Mouse (Mus musculus) CH12F3 (cell line): ENCODE data around the gene Ppm1n.

Source experiments
- in situ Hi-C: fragments of 300-500 bp; cut with MboI; formaldehyde crosslinking; loops from 2 replicates; pipeline ENCODE4 v1.14.3; 2020; ENCODE audit warnings: low sequenced_read_pairs

The Ppm1n gene

DNA sequence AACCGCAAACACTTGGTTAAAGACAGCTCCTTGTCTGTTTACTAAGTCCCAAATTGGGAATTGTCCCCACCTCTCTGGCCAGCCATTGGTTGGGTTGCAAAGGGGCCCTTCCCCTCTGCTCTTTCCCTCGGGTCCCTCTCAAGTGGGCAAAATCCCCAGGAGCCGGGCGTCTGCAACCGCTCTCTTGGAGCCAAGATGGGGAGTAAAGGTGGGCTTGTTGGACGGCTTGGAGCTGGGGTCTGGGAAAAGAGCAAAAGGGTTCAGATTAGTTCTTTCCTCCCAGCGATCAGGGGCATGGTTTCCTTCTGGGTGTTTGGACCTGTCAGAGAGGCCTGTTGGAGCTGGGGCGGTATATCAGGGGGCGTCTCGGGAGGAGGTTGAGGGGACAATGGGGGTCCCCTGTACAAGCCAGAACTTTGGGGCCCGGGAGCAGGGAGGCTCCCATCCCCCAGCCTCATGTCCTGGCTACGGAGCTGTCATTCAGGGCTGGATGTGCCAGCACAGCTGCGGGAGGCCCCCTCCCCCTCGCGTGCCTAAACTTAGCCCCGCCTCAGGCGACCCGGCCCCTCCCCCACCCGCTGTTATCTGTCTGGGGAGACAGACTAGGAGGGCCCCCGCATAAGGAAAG is 11.2 kb upstream of the Ppm1n start:
- in situ Hi-C loops = no loop called here

DNA sequence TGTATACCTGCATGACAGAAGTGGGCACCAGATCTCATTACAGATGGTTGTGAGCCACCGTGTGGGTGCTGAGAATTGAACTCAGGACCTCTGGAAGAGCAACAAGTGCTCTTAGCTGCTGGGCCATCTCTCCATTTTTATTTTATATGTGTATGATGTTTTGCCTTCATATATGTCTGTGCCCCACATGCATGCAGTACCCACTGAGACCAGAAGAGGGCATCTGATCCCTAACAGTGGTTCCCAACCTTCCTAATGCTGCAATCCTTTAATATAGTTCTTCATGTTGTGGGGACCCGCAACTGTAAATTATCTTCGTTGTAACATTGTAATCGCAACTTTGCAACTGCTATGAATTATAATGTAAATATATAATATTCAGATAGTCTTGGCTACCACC is 4.9 kb upstream of the Ppm1n start:
- in situ Hi-C loops = loop anchor here (5.0 to 10.0 kb wide), 2 partner anchors 67 to 90 kb away; no protein-coding TSS in a partner anchor

DNA sequence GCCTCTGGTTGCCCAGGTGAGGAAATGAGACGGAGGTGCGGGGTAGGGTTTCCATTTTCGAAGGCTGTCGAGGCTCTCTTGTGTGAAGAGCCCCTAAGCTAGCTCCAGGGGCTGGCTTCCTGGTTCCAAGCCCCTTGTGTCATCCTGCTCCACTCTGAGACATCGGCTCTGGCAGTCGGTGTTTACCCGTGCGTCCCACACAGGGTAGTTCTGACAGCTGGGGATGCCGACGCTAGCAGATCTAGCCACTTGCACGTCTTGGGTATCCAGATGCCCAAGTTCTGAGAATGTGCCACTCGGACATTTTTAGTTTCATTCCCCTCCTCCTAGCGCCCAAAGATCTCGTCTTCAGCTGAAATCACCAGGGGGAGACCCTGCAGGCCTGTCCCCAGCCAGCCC is 3.5 kb upstream of the Ppm1n start:
- in situ Hi-C loops = loop anchor here (5.0 to 10.0 kb wide), 2 partner anchors 66 to 89 kb away; no protein-coding TSS in a partner anchor

DNA sequence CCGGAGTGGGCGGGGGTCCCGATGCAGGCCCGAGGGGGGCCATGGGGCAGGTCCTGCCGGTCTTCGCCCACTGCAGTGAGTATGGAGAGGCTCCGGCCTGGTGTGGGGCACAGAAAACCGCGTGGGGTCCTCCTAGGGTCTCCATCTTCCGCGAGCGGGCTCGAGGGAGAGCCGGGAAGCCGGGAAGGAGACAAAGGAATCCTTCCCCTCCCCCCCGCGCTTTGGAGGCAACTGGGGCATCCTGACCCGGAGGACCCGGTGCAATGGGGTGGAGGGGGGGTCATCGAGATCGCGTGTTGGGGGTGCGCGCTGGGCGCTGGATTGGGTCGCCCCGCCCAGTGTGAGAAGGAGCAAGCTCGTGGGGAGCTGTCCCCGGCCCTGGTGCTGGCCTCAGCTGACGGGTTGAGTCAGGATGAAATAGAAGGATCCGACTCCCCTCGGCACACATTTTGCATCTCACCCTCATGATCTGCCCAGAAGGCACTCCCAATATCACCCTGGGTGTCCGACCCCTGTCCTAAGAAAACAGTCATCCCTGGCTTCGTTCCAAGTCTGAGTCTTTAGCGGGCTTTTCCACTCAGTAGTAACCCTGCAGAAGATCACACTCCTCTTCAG is 3.0 kb upstream of the Ppm1n start:
- in situ Hi-C loops = loop anchor here (5.0 to 10.0 kb wide), 2 partner anchors 66 to 88 kb away; no protein-coding TSS in a partner anchor

DNA sequence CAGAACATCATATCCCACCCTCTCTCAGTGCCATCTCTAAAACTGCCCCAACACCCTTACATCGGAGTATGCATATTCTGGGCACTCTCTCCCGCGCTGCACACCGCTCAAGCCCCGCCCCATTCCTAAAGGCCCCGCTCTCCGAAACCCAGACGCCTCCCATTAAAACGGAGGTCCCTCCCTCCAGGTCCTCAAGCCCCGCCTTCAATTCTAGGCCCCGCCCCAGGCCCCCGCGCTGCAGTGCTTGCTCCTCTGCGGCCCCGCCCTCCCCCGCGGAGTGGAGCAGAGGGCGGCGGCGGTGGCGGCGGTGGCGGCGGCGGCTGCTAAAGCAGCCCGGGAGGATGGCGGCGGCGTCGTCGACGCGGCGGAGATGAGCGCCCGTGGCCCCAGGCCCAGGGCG is 2.5 kb upstream of the Ppm1n start, which contains the start of gene Rtn2:
Rtn2 (plus strand) TSS at position 240 of the 400 bp plus-strand sequence.
- in situ Hi-C loops = loop anchor here (5.0 to 10.0 kb wide), 2 partner anchors 65 to 88 kb away; no protein-coding TSS in a partner anchor

DNA sequence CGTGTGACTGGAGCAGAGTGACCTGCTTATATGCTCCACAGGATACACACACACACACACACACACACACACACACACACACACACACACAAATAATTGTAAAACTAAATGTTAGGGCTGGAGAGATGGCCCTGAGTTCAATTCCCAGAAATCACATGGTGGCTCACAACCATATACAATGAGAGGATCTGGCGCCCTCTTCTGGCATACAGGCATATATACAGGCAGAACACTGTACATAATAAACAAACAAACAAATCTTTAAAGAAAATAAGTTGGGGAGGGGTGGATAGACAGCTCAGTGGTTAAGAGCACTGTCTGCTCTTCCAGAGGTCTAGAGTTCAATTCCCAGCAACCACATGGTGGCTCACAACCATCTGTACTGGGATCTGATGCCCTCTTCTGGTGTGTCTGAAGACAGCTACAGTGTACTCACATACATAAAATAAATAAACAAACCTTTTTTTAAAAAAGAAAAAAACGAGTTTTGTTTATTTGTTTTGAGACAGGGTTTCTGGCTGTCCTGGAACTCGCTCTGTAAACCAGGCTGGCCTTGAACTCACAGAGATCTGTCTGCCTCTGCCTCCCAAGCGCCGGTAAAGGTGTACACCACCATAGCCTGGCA is 1.9 kb upstream of the Ppm1n start:
- in situ Hi-C loops = loop anchor here (5.0 to 10.0 kb wide), 2 partner anchors 64 to 87 kb away; no protein-coding TSS in a partner anchor

DNA sequence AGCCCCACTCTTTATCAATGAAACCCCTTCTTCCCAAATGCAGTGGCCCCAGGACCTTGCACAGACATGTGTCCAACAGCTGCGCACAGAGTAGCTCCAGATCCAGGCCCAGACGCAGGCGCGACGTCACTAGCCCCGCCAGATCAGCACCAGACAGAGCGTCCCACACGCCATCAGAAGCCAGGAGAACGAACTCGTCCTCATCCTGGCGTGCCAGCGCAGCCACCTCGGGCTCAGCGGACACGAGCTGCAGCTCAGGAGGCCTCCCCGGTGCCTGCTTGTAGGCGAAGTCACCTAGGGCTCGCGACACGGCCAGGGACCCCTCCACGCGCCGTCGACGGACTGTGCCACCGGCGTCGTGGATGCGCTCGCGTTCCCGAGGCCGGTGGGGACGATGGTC is 812 bp downstream of the Ppm1n start:
- in situ Hi-C loops = loop anchor here (10.0 kb wide), 1 partner anchor 104 kb away; the partner anchor contains the start of gene Eml2

DNA sequence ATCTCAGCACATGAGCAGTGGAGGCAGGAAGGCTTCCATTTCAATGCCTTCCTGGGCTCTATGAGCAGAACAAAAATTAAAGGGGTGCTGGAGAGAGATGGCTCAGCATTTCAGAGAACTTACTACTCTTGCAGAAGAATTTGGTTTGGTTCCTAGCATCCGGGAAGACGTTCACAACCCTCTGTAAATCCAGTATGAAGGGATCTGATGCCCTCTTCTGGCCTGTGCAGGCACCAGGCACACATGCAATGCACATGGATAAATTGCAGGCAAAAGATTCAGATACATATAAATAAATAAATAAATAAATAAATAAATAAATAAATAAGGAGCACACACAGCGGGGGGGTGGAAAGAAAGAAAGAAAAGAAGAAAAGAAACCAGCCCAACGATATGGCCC is 3.6 kb downstream of the Ppm1n start:
- in situ Hi-C loops = loop anchor here (10.0 kb wide), 1 partner anchor 101 kb away; the partner anchor contains the start of gene Eml2

DNA sequence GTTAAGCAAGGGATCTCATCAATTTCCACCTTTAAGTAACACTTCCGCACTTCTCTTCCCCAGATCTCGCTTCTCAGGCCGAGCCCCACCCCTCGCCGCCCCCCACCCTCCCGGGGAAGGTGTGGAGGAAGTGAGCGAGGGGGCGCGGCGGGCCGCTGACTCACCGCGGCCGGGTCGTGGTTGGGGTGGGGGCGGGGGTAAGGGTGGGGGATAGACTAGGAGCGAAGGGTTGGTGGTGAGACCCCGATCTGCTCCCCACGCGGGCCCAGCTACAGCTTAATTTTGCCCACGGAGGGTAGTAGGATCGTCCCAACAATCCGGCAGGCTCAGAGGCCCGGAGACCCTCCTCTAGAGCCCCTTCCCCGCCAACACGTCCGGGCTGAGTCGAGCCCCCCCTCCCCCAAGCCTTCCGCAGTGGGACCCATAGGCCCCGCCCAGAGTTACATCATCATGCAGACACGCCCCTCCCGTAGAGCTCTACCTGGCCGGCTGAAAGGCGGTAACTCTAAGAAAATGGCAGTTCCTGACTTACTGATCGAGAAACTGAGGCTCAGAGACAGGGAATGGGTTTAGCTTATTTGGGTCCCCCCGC is 7.6 kb downstream of the Ppm1n start:
- in situ Hi-C loops = loop anchor here (10.0 kb wide), 1 partner anchor 97 kb away; the partner anchor contains the start of gene Eml2

DNA sequence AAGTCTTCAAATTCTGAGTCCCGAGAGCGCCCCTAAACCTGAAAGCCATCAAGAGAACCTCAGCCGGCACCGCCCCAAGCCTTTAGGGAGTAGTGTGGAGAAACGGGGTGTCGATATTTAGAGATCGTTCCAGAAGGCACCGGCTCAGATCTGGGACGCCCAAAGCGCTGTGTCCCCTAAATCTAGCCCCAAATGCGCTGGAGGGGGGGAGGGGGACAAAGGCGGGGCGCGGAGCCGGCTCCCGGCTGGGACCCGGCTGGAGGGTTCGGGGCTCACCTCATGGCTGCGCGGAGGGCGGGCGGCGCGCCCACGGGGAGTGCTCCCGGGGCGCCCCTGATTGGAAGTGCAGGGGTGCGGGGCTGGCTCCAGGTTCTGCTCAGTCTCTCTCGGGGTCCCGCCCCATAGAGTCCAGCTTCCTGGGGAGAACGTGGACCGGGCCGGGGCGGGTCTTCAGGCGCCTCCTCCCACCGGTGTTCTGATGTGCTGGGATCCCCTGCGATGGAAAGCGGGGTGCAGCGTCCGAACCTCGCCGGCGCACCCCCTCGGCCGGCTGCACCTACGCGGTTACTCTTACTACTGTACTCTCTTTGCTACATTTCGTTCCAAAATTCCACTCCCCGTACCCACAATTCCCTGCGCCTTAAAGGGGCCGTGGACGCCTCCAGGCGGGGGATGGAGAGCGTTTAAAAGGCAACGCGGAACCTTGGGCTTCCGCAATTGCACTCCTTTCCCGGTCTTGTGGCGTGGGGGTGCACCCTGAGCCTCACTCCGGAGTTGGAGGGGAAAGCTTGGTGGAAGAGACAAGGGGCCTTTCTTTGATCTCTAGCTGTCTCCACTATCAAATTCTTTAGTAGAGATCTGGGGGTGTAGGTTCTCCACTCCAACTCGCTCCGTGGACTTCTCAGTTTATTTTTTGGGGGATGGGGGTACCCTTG is 8.4 kb downstream of the Ppm1n start, which contains the start of gene Vasp:
Vasp (minus strand) TSS at position 580 of the 935 bp plus-strand sequence.
- in situ Hi-C loops = loop anchor here (10.0 kb wide), 1 partner anchor 97 kb away; the partner anchor contains the start of gene Eml2

DNA sequence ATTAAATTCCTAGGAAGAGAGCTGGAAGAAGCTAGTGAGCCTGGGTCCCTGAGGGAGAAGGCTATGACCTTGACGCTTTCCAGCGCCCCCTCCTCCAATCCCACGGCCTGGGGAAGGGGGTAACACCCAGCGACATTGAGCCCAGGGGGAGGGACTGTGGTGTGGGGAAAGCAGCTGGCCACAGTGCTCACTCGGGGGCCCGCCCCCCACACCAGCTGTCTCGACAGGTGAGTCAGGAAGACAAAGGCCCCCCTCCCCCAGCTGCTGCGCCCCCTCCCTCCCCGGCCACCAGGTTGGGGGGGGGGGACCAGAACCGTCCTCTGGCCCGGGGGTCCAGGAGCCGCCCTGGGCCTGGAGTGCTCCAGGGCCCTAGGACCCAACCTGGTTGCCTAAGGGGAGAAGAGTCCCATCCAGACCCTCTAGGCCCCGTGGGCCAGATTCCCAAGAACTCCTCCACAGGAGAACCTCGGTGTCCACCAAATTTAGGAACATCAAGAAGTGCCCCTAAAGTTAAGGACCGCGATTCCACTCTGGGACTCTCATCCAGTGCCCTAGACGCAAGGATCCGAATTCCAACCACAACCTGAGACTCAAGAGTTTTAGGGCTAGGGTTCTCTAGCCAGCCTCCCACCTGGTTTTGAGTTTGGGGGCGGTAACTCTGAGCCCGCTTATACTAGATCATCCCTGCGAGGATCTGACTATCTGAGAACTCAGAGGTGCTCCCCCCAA is 9.2 kb downstream of the Ppm1n start:
- in situ Hi-C loops = loop anchor here (10.0 kb wide), 1 partner anchor 96 kb away; the partner anchor contains the start of gene Eml2

DNA sequence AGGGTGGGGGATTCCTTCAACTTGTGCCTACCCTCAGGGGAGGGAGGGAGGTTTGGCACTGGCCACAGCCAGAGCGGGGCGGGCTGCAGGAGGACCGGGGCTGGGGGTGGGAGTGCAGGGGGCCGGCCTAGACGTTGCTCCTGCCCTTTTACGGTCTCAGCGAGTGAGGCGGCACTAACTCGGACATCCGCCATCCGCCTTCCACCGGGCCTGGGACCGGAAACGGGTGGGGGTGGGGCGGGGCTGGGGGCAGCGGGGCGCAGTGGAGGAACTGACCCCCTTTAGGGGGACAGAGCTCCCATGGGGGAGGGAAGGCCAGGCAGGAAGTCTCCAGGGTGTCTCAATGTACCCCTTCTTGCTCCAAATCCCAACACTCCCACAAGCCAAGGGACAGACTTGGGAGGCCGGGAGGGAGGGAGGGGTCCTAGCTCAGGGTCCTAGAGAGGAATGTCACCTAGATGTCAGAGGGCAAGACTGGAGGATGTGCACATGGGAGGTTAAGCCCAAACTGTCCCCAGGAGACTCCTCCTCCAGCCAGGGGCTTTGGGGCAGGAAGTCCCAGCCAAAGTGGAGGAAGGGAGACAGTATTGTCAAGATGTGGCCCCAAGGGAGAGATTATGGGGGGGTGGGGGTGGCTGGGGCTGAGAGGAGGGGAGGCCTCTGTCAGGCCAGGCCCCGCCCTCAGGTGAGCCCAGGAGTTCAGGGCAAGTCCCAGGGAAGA is 10.0 kb downstream of the Ppm1n start:
- in situ Hi-C loops = loop anchor here (10.0 kb wide), 1 partner anchor 95 kb away; the partner anchor contains the start of gene Eml2

DNA sequence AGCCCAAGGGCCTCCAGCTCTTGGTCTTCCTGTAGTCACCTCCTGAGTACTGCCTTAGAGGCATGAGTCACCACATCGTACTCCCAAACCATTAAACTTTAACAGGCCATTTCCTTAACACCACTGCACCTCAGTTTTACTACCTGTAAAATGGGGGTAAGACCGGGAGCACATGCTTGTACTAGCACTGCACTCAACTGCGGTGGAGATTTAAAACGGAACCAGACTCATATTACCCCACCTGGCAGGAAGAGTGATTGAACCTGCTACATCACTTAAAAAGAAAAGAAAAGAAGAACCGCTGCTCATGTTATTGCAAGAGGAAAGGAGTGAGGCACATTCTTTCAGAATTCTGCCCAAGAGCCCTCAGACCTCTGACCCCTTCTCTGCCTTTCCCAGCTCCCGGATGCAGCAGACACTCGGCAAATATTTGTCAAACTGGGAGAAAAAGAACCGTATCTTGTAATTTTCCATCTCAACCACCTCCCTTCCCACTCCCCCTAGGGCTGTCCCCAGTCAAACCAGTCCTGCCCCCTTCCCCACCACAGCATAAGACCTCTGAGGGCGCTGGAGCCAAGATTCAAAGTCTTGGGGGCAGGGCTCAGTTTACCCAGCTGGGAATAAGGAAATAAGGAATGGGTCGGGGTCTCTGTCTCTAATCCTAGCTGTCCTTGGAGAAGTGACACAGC is 10.7 kb downstream of the Ppm1n start:
- in situ Hi-C loops = no loop called here

DNA sequence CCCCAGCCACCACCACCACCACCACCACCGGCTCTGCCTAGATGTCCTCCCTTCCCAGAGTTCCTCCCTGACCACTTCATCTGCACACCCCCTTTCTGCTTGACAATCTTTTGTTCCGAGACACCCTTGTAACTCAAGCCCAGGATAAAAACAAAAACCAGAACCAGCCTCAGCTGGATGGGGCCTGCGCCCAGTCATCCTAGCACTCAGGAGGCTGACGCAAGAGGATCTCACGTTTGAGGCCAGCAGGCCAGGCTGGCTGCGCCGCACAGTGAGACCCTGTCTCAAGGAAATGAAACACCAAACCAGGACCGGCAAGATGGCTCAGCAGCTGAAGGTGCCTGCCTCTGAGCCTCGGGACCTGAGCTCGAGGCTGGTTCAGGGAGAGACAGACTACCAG is 12.8 kb downstream of the Ppm1n start:
- in situ Hi-C loops = no loop called here

DNA sequence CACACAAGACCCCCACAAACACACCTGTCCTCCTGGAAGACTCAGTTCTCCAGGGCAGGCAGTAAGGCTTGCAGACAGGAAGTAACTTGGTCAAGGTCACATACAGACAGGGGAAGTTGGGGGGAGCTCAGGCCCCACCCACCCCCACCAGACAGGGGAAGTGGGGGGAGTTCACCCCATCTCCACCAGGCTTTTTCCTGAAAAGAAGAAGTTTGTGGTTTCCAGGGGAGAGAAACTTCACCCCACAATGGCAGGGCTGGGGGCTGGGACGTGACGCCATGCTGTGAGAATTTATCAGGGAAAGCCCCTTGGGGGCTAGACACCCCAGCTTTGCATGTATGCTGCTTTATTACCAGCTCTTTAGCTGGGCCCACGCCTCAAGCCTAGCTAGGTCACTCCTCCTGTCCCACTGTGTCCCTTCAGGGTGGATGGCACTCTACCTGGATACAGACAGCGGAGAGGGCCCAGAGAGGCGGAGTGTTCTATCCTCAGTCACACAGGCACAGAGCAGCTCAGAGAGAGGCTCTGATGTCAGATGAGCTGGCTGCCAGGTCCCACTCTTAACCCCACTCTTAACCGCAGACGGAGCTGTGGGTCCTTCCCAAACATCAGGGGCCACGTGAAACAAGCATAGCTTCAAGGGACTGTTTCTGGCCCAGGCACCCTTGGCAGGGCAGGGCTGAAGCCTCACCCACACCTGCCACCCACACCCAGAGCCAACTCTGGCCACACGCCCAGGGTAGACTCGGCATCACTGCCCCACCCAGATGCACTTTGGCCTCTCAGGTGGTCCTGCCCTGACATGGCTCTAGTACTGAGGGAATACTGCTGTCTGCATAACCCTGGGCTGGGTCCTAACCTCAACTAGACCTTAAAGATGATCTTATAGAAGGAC is 13.7 kb downstream of the Ppm1n start:
- in situ Hi-C loops = no loop called here

DNA sequence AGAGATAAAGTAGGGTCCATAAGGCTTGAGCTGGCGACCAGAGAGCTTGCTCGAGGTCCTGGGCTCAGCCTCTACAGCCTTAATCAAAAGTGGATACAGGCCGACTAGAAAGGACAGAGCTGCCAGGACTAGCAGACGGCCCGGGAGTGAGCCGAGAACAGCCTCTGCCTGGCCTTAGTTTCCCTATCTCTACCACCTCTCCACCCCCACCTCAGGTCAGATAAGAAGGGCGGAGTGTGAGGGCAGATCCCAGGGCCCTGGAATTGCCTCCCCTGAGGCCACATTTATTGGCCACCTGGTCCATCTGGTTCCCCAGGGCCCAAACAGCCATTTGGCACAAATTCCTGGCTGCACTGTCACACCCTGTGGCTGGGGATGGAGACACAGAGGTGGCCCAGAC is 14.7 kb downstream of the Ppm1n start:
- in situ Hi-C loops = no loop called here

DNA sequence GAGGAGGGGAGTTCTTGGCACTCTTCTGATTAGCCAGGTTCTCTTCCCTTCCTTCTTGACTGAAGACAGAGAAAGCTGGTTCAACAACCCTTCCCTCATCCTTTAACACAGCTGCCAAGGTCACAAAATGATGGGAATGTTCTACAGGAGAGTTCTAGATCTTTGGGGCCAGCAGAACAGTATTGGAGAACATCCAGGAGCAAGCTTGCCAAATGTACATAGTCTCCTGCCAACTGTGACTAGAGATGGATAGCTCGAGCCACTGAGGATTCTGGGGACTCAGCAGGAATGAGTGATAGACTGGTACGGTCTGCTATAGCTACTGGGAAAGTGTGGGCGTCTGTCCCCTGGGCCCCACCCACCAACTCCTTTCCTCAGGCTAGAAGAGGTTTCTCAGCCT is 21.5 kb downstream of the Ppm1n start:
- in situ Hi-C loops = no loop called here
